Mouse (Mus musculus): Measurements from ENCODE around the gene St3gal5. TPM values are rescaled to one million over a fixed set of nuclear protein-coding genes. Genes with fewer than 3 reads are reported as not detected.

The St3gal5 gene
- total RNA-seq, 2 experiments from 2014 or later, result 133 to 192 TPM

- no peak for DNase-seq (ENCODE audit: low spot score in 2 of 2)
Observed at GRCm38 (mm10) chr6:72200595-72201256, 103.3 kb downstream of the St3gal5 start.

- DNase-seq (ENCODE audit: low spot score in 2 of 2), result no peak
Observed at GRCm38 (mm10) chr6:72202732-72203131, 105.3 kb downstream of the St3gal5 start.

- DNase-seq (ENCODE audit: low spot score in 2 of 2), result no peak
Observed at GRCm38 (mm10) chr6:72203279-72203678, 105.9 kb downstream of the St3gal5 start.

Other genes starting within 250 kb of the St3gal5 start
- 10 to 100 TPM; 95.0 to 97.9 TPM for gene Ptcd3, start 188.8 kb upstream of the St3gal5 start, total RNA-seq (2021)
- 10 to 100 TPM; 52.5 to 75.2 TPM for gene Polr1a, start 188.5 kb upstream of the St3gal5 start, total RNA-seq (2021)
- gene Atoh8, start 138.0 kb downstream of the St3gal5 start, total RNA-seq (2021), result 1 to 10 TPM; 2.9 to 3.7 TPM
- not detected for gene Sftpb, start 207.0 kb downstream of the St3gal5 start, total RNA-seq (2021)
- gene Usp39, start 247.6 kb downstream of the St3gal5 start, total RNA-seq (2021), result 10 to 100 TPM; 30.9 to 31.7 TPM
- 10 to 100 TPM; 24.2 to 33.2 TPM for gene 0610030E20Rik, start 249.7 kb downstream of the St3gal5 start, total RNA-seq (2021)